Mouse (Mus musculus) forebrain, embryonic 15.5 days (tissue): ENCODE results near the gene Dpep2nb. TPM values are rescaled to one million over a fixed set of nuclear protein-coding genes. Genes with fewer than 3 reads are reported as not detected.

ENCODE experiments used
- ATAC-seq: fragments of 200-750 bp; cut with Nextera tagmentation; replicated peaks from 2 replicates; pipeline ENCODE4 v1.8.0; 2017; ENCODE audit warnings: mild to moderate bottlenecking, moderate TSS enrichment, moderate library complexity
- H3K27ac ChIP-seq: fragments of 300-500 bp; sonication (generic); replicated peaks from 2 replicates; pipeline ENCODE4 v1.5.1; 2015; ENCODE audit warnings: mild to moderate bottlenecking, inconsistent platforms
- H3K27me3 ChIP-seq: fragments of 300-500 bp; sonication (generic); 2 replicates; pipeline ENCODE4 v1.6.1; 2015; ENCODE audit warnings: inconsistent platforms
- H3K36me3 ChIP-seq: fragments of 300-500 bp; sonication (generic); 2 replicates; pipeline ENCODE4 v1.6.1; 2015; ENCODE audit warnings: mild to moderate bottlenecking, inconsistent platforms
- H3K4me1 ChIP-seq: fragments of 300-500 bp; sonication (generic); 2 replicates; pipeline ENCODE4 v1.6.1; 2015; ENCODE audit warnings: inconsistent platforms
- H3K4me2 ChIP-seq: fragments of 300-500 bp; sonication (generic); replicated peaks from 2 replicates; pipeline ENCODE4 v1.6.1; 2015; ENCODE audit warnings: mild to moderate bottlenecking, inconsistent platforms
- H3K4me3 ChIP-seq: fragments of 300-500 bp; sonication (generic); 2 replicates; pipeline ENCODE4 v1.5.1; 2015; ENCODE audit warnings: mild to moderate bottlenecking, inconsistent platforms
- H3K9ac ChIP-seq: fragments of 300-500 bp; sonication (generic); replicated peaks from 2 replicates; pipeline ENCODE4 v1.6.1; 2015; ENCODE audit warnings: mild to moderate bottlenecking, inconsistent platforms
- H3K9me3 ChIP-seq: fragments of 300-500 bp; sonication (generic); 2 replicates; pipeline ENCODE4 v1.6.1; 2016; ENCODE audit warnings: inconsistent platforms
- WGBS: fragments of 180-500 bp; shearing (Covaris S2); methylation state at CpG from one replicate; pipeline ENCODE4 v1.1.7; 2015; ENCODE audit warnings: mixed read lengths; 5-methylcytosine and 5-hydroxymethylcytosine counted together
- microRNA-seq: library from miRNA; unstranded; fragments of <30 nt; microRNA quantifications from one replicate; pipeline ENCODE4, GENCODE M21; 2016
- polyA plus RNA-seq: library from polyadenylated mRNA; unstranded; fragments of >200 nt; fragmentation: Nextera tagmentation; extraction: Ambion mirVana; gene quantifications from 2 replicates; pipeline ENCODE4 v1.2.1, GENCODE M21; 2015

Dpep2nb gene
- polyA plus RNA-seq, 1 experiment from 2014 or later: not detected

- Histone ChIP-seq H3K27me3 (no peaks in the 10 kb centered on the region), H3K9ac (0 out of 2 replicates have a peak overlapping the region, but pooled peaks have one; percentile 1), H3K9me3 (no peaks in the 10 kb centered on the region), H3K4me3 (no peak overlapping the region), H3K27ac (peak overlapping the region; percentile 70), H3K4me2 (no peak overlapping the region), H3K4me1 (peaks cover 21% of the 10 kb centered on the region), H3K36me3 (no peaks in the 10 kb centered on the region)
- WGBS: 52% methylated on average over 7 of the region's 7 CpGs
- peak; percentile 88 for ATAC-seq
These were observed 54.6 kb downstream of the Dpep2nb start for GRCm38 (mm10) chr8:105951057-105951659.

GRCm38 (mm10) chr8:105949350-105949749, 56.4 kb downstream of the Dpep2nb start:
- no peak overlapping the region for H3K4me3 ChIP-seq
- H3K27me3 ChIP-seq: no peaks in the 10 kb centered on the region
- H3K9me3 ChIP-seq: no peaks in the 10 kb centered on the region
- ATAC-seq: no peak
- no peak overlapping the region for H3K9ac ChIP-seq
- 48% methylated on average over 10 of the region's 10 CpGs for WGBS
- peaks cover 21% of the 10 kb centered on the region for H3K4me1 ChIP-seq
- H3K27ac ChIP-seq: no peak overlapping the region
- no peaks in the 10 kb centered on the region for H3K36me3 ChIP-seq
- no peak overlapping the region for H3K4me2 ChIP-seq

Small RNA genes lying within 50 kb of the gene (microRNA-seq; reads per million reads assigned to microRNA genes)
- gene Mir7074: not detected

Other genes with a start within 250 kb of the Dpep2nb start
- gene Gfod2, start 247.3 kb downstream of the Dpep2nb start, polyA plus RNA-seq: 84.5 and 88.0 TPM in 2 replicates
- gene Ranbp10, start 178.6 kb downstream of the Dpep2nb start, polyA plus RNA-seq: 11.8 and 13.9 TPM in 2 replicates
- 0.61 and 0.84 TPM in 2 replicates for gene Tsnaxip1, start 178.2 kb downstream of the Dpep2nb start, polyA plus RNA-seq
- 65.0 and 66.4 TPM in 2 replicates for gene Cenpt, start 152.7 kb downstream of the Dpep2nb start, polyA plus RNA-seq
- 70.5 and 73.6 TPM in 2 replicates for gene Thap11, start 150.8 kb downstream of the Dpep2nb start, polyA plus RNA-seq
- gene Nutf2, start 145.4 kb downstream of the Dpep2nb start, polyA plus RNA-seq: 189 and 218 TPM in 2 replicates
- 55.6 and 59.1 TPM in 2 replicates for gene Edc4, start 125.1 kb downstream of the Dpep2nb start, polyA plus RNA-seq
- not detected in 2 replicates for gene Nrn1l, start 112.4 kb downstream of the Dpep2nb start, polyA plus RNA-seq
- gene Pskh1, start 105.5 kb downstream of the Dpep2nb start, polyA plus RNA-seq: 11.3 and 12.0 TPM in 2 replicates
- gene Ctrl, start 72.1 kb downstream of the Dpep2nb start, polyA plus RNA-seq: 2.0 and 2.2 TPM in 2 replicates
- gene Psmb10, start 67.5 kb downstream of the Dpep2nb start, polyA plus RNA-seq: 36.3 and 39.7 TPM in 2 replicates
- gene Lcat, start 62.6 kb downstream of the Dpep2nb start, polyA plus RNA-seq: 0.41 and 0.50 TPM in 2 replicates
- 9.3 and 10.1 TPM in 2 replicates for gene Slc12a4, start 39.9 kb downstream of the Dpep2nb start, polyA plus RNA-seq
- gene Dpep3, start 26.5 kb downstream of the Dpep2nb start, polyA plus RNA-seq: not detected in 2 replicates
- 24.1 and 26.3 TPM in 2 replicates for gene Dus2, start 14.6 kb downstream of the Dpep2nb start, polyA plus RNA-seq
- gene Ddx28, start 5.9 kb upstream of the Dpep2nb start, polyA plus RNA-seq: 22.4 and 23.0 TPM in 2 replicates
- 4.1 and 4.8 TPM in 2 replicates for gene Nfatc3, start 52.9 kb upstream of the Dpep2nb start, polyA plus RNA-seq
- 0.06 and 0.23 TPM in 2 replicates for gene Esrp2, start 131.0 kb upstream of the Dpep2nb start, polyA plus RNA-seq
- gene Pla2g15, start 144.4 kb upstream of the Dpep2nb start, polyA plus RNA-seq: 16.6 and 20.1 TPM in 2 replicates
- gene Slc7a6, start 162.9 kb upstream of the Dpep2nb start, polyA plus RNA-seq: 62.2 and 69.2 TPM in 2 replicates
- gene Slc7a6os, start 205.0 kb upstream of the Dpep2nb start, polyA plus RNA-seq: 41.1 and 43.8 TPM in 2 replicates
- 50.5 and 52.9 TPM in 2 replicates for gene Prmt7, start 205.0 kb upstream of the Dpep2nb start, polyA plus RNA-seq